Mouse (Mus musculus): ENCODE measurements around the gene Ifngr1.

GRCm38 (mm10) chr10:19638851-19639250 is 47.1 kb downstream of the Ifngr1 start:
- no peak for TF ChIP-seq SMC3 (IDR thresholded peaks at IDR 0.05; ENCODE audit: low read depth, low read length)
- no peak for TF ChIP-seq USF2 (IDR thresholded peaks at IDR 0.05; ENCODE audit: borderline replicate concordance in 1 of 2, insufficient read depth in 1 of 2, low read depth in 1 of 2, low read length in 2 of 2)
- TF ChIP-seq USF1 (IDR thresholded peaks at IDR 0.05; ENCODE audit: low read depth, low read length) = no peak
- no peak for TF ChIP-seq GATA1 (IDR thresholded peaks at IDR 0.05; ENCODE audit: low read depth, low read length)
- TF ChIP-seq EP300 (IDR thresholded peaks at IDR 0.05; ENCODE audit: low read depth in 1 of 2, low read length in 2 of 2) = no peak
- TF ChIP-seq TAL1 (IDR thresholded peaks at IDR 0.05; ENCODE audit: low read length) = no peak
- no peak for TF ChIP-seq CTCF (IDR thresholded peaks at IDR 0.05 in 2 of 3, conservative IDR thresholded peaks at IDR 0.05 in 1 of 3; ENCODE audit: control insufficient read depth in 1 of 3, insufficient read depth in 1 of 3, low read depth in 2 of 3, low read length in 3 of 3, poor library complexity in 1 of 3, severe bottlenecking in 1 of 3)
- no peak for TF ChIP-seq SIN3A (IDR thresholded peaks at IDR 0.05; ENCODE audit: low read length)
- TF ChIP-seq POLR2A (IDR thresholded peaks at IDR 0.05; ENCODE audit: control insufficient read depth in 1 of 2, insufficient read depth in 1 of 2, low read depth in 1 of 2, low read length in 2 of 2, poor library complexity in 1 of 2) = no peak
- no peak for TF ChIP-seq HCFC1 (IDR thresholded peaks at IDR 0.05; ENCODE audit: low read depth, low read length)
- no peak for TF ChIP-seq KAT2A (conservative IDR thresholded peaks at IDR 0.05; ENCODE audit: low read depth, low read length)
- no peak for TF ChIP-seq UBTF (IDR thresholded peaks at IDR 0.05; ENCODE audit: borderline replicate concordance, insufficient read depth, low read depth, low read length)

All from MEL (cell line).